Mouse (Mus musculus) C2C12 (cell line): ENCODE measurements around the gene Cux1. TPM values are rescaled to one million over a fixed set of nuclear protein-coding genes. Genes with fewer than 3 reads are reported as not detected.

Experiments used
- H3K27me3 ChIP-seq: one replicate; pipeline ENCODE4 v1.6.1; 2011; ENCODE audit not compliant: control insufficient read depth, insufficient read depth, insufficient read length
- H3K36me3 ChIP-seq: one replicate; pipeline ENCODE4 v1.6.1; 2011; ENCODE audit not compliant: control insufficient read depth, insufficient read depth
- H3K4me3 ChIP-seq: one replicate; pipeline ENCODE4 v1.5.1; 2011; ENCODE audit warnings: mild to moderate bottlenecking, control low read depth; ENCODE audit not compliant: poor library complexity, insufficient read depth, severe bottlenecking
- H3K79me2 ChIP-seq: one replicate; pipeline ENCODE4 v1.6.1; 2011; ENCODE audit not compliant: control insufficient read depth, insufficient read depth
- H3K79me3 ChIP-seq: one replicate; pipeline ENCODE4 v1.6.1; 2011; ENCODE audit warnings: low read depth, control low read depth
- H3ac ChIP-seq: one replicate; pipeline ENCODE3; 2011; ENCODE audit warnings: low read depth; ENCODE audit not compliant: control insufficient read depth, insufficient read length
- CEBPB ChIP-seq: IDR thresholded peaks from one replicate; pipeline ENCODE4 v1.6.1; 2011; ENCODE audit warnings: low read depth, mild to moderate bottlenecking, control low read depth, moderate library complexity
- CTCF ChIP-seq: IDR thresholded peaks from one replicate; pipeline ENCODE4 v1.5.1; 2011; ENCODE audit not compliant: control insufficient read depth, insufficient read depth, insufficient read length
- FOSL1 ChIP-seq: IDR thresholded peaks from one replicate; pipeline ENCODE4 v1.8.0; 2011; ENCODE audit warnings: mild to moderate bottlenecking, low read length; ENCODE audit not compliant: poor library complexity, insufficient read depth, severe bottlenecking
- MAX ChIP-seq: IDR thresholded peaks from one replicate; pipeline ENCODE4 v1.6.1; 2011; ENCODE audit warnings: mild to moderate bottlenecking, control low read depth
- MYOD1 ChIP-seq: IDR thresholded peaks from one replicate; pipeline ENCODE4 v1.6.1; 2011; ENCODE audit warnings: low read depth; ENCODE audit not compliant: control insufficient read depth, insufficient read length
- MYOG ChIP-seq: IDR thresholded peaks from one replicate; pipeline ENCODE4 v1.6.1; 2011; ENCODE audit not compliant: control insufficient read depth, insufficient read length; ENCODE audit errors: extremely low read depth
- USF1 ChIP-seq: IDR thresholded peaks from one replicate; pipeline ENCODE4 v1.6.1; 2011; ENCODE audit warnings: low read depth, mild to moderate bottlenecking, control low read depth, moderate library complexity
- polyA plus RNA-seq: library from polyadenylated mRNA; unstranded; fragments of >200 nt; fragmentation: generic; extraction: Trizol; gene quantifications from one replicate; pipeline ENCODE4 v1.2.1, GENCODE M21; 2012; ENCODE audit warnings: missing spikeins

The Cux1 gene
- polyA plus RNA-seq, 1 experiment: 43.9 TPM

- Histone ChIP-seq H3K4me3 (no peak overlapping the region), H3ac (no peak overlapping the region), H3K27me3 (no peaks in the 10 kb centered on the region), H3K79me3 (no peaks in the 10 kb centered on the region), H3K79me2 (no peaks in the 10 kb centered on the region), H3K36me3 (peaks cover 52% of the 10 kb centered on the region)
- TF ChIP-seq FOSL1 (no peak), MAX (no peak), CEBPB (no peak), MYOD1 (no peak), MYOG (no peak), CTCF (no peak), USF1 (no peak)
Measured at GRCm38 (mm10) chr5:136312566-136312965, 254.7 kb downstream of the Cux1 start.

- H3K4me3 ChIP-seq: no peak overlapping the region
- H3K27me3 ChIP-seq: no peaks in the 10 kb centered on the region
- H3K36me3 ChIP-seq: peaks cover 56% of the 10 kb centered on the region
- no peaks in the 10 kb centered on the region for H3K79me2 ChIP-seq
- H3K79me3 ChIP-seq: no peaks in the 10 kb centered on the region
- no peak overlapping the region for H3ac ChIP-seq
- TF ChIP-seq MAX: no peak
- no peak for TF ChIP-seq CEBPB
- no peak for TF ChIP-seq USF1
Measured at GRCm38 (mm10) chr5:136312166-136312565, 255.1 kb downstream of the Cux1 start.

- no peak overlapping the region for H3ac ChIP-seq
- peaks cover 61% of the 10 kb centered on the region for H3K36me3 ChIP-seq
- no peaks in the 10 kb centered on the region for H3K79me2 ChIP-seq
- no peak for TF ChIP-seq MYOG
- H3K4me3 ChIP-seq: no peak overlapping the region
- H3K27me3 ChIP-seq: no peaks in the 10 kb centered on the region
- H3K79me3 ChIP-seq: no peaks in the 10 kb centered on the region
Measured at GRCm38 (mm10) chr5:136306254-136306653, 261.0 kb downstream of the Cux1 start.

- Histone ChIP-seq H3ac (no peak overlapping the region), H3K36me3 (peaks cover 40% of the 10 kb centered on the region), H3K79me2 (no peaks in the 10 kb centered on the region), H3K4me3 (no peak overlapping the region), H3K79me3 (no peaks in the 10 kb centered on the region), H3K27me3 (no peaks in the 10 kb centered on the region)
- TF ChIP-seq CTCF: no peak
Measured at GRCm38 (mm10) chr5:136303409-136303983, 263.8 kb downstream of the Cux1 start.

GRCm38 (mm10) chr5:136300880-136301279 is 266.4 kb downstream of the Cux1 start:
- H3K27me3 ChIP-seq: no peaks in the 10 kb centered on the region
- H3K79me2 ChIP-seq: no peaks in the 10 kb centered on the region
- TF ChIP-seq CTCF: no peak
- TF ChIP-seq FOSL1: no peak
- TF ChIP-seq CEBPB: no peak
- no peak for TF ChIP-seq USF1
- no peak for TF ChIP-seq MAX
- TF ChIP-seq MYOD1: no peak
- no peak for TF ChIP-seq MYOG
- peaks cover 25% of the 10 kb centered on the region for H3K36me3 ChIP-seq
- no peaks in the 10 kb centered on the region for H3K79me3 ChIP-seq
- no peak overlapping the region for H3K4me3 ChIP-seq
- H3ac ChIP-seq: no peak overlapping the region

- H3K36me3 ChIP-seq: peaks cover 3% of the 10 kb centered on the region
- TF ChIP-seq CTCF: no peak
- no peak for TF ChIP-seq FOSL1
- no peak for TF ChIP-seq MYOG
- TF ChIP-seq CEBPB: no peak
- TF ChIP-seq USF1: no peak
- TF ChIP-seq MYOD1: no peak
- TF ChIP-seq MAX: no peak
- H3K27me3 ChIP-seq: no peaks in the 10 kb centered on the region
- no peak overlapping the region for H3ac ChIP-seq
- H3K79me2 ChIP-seq: no peaks in the 10 kb centered on the region
- no peaks in the 10 kb centered on the region for H3K79me3 ChIP-seq
- H3K4me3 ChIP-seq: no peak overlapping the region
Measured at GRCm38 (mm10) chr5:136297691-136298090, 269.6 kb downstream of the Cux1 start.
